Comparison of ENCODE assay signal across 13 mouse cellular contexts in genomic region chr14:28542117-28542741, GRCm38 (mm10). TPM values are rescaled to one million over a fixed set of nuclear protein-coding genes. Genes with fewer than 3 reads are reported as not detected.
DNase-seq lines count a peak whose midpoint lies in the region; ATAC-seq lines count a peak whose summit lies in the region.
"Had no signal": no experiment of that assay in that cellular context is flagged by ENCODE, and none has a peak within 500 bp of the region (broad histone marks: within the 10 kb centered on the region; RNA-seq: fewer than 3 reads in every experiment).

No protein-coding gene starts in this region.

- peak; percentile 52 for DNase-seq in embryonic facial prominence, embryonic 10.5 days (ENCODE audit: low spot score)
- no peak for DNase-seq in intestine, embryonic 14.5 days (ENCODE audit: low spot score)
- DNase-seq in kidney, postnatal 10 days = peak; percentile 60
- DNase-seq in thymus, postnatal 10 days (ENCODE audit: low spot score in 2 of 2) = no peak
- DNase-seq in neural tube, embryonic 10.5 days (ENCODE audit: extremely low spot score, low spot score) = no peak
- DNase-seq: cerebellum, adult 8-10 months; lung, embryonic 14.5 days; right cerebral cortex, postnatal 14 days had no signal

- no peak overlapping the region for H3K27ac ChIP-seq in embryonic facial prominence, embryonic 10.5 days (replicated peaks)
- no peak overlapping the region for H3K27ac ChIP-seq in intestine, embryonic 14.5 days (ENCODE audit: low read depth)
- no peak overlapping the region; the same call in 1 of the 2 replicates for H3K27ac ChIP-seq in stomach, embryonic 15.5 days
- H3K27ac ChIP-seq in midbrain, embryonic 16.5 days (ENCODE audit: low read length) = no peak overlapping the region
- H3K27ac ChIP-seq: hindbrain, postnatal 0 days; midbrain, embryonic 10.5 days; neural tube, embryonic 13.5 days had no signal

- no peaks in the 10 kb centered on the region for H3K36me3 ChIP-seq in embryonic facial prominence, embryonic 10.5 days (replicated peaks)
- no peaks in the 10 kb centered on the region for H3K36me3 ChIP-seq in intestine, embryonic 14.5 days (ENCODE audit: control insufficient read depth, insufficient read depth, low read length)
- no peaks in the 10 kb centered on the region for H3K36me3 ChIP-seq in stomach, embryonic 15.5 days
- no peaks in the 10 kb centered on the region for H3K36me3 ChIP-seq in midbrain, embryonic 16.5 days (ENCODE audit: control insufficient read depth, insufficient read depth, low read length)
- H3K36me3 ChIP-seq: midbrain, embryonic 10.5 days; neural tube, embryonic 13.5 days had no signal

- H3K9ac ChIP-seq in intestine, embryonic 14.5 days (ENCODE audit: low read length) = no peak overlapping the region
- H3K9ac ChIP-seq in stomach, embryonic 15.5 days = no peak overlapping the region
- no peak overlapping the region for H3K9ac ChIP-seq in midbrain, embryonic 16.5 days (ENCODE audit: low read depth, low read length)
- H3K9ac ChIP-seq: lung, embryonic 14.5 days; neural tube, embryonic 13.5 days had no signal

- peaks cover 10% of the 10 kb centered on the region for H3K4me1 ChIP-seq in embryonic facial prominence, embryonic 10.5 days
- no peaks in the 10 kb centered on the region for H3K4me1 ChIP-seq in intestine, embryonic 14.5 days (replicated peaks; ENCODE audit: control insufficient read depth, insufficient read depth, low read length)
- H3K4me1 ChIP-seq in stomach, embryonic 15.5 days = no peaks in the 10 kb centered on the region
- H3K4me1 ChIP-seq in midbrain, embryonic 16.5 days (ENCODE audit: control insufficient read depth, insufficient read depth, low read length) = no peaks in the 10 kb centered on the region
- H3K4me1 ChIP-seq: neural tube, embryonic 13.5 days had no signal

- no peak overlapping the region for H3K4me3 ChIP-seq in embryonic facial prominence, embryonic 10.5 days
- no peak overlapping the region for H3K4me3 ChIP-seq in intestine, embryonic 14.5 days (ENCODE audit: low read depth, low read length)
- no peak overlapping the region for H3K4me3 ChIP-seq in stomach, embryonic 15.5 days (replicated peaks)
- no peak overlapping the region for H3K4me3 ChIP-seq in midbrain, embryonic 16.5 days (ENCODE audit: low read depth, low read length)
- H3K4me3 ChIP-seq: midbrain, embryonic 10.5 days; neural tube, embryonic 13.5 days had no signal

- H3K27me3 ChIP-seq in embryonic facial prominence, embryonic 10.5 days (replicated peaks; ENCODE audit: low read depth, poor library complexity, severe bottlenecking) = 0 out of 2 replicates have a peak, but pooled peaks cover 3% of the 10 kb centered on the region
- no peaks in the 10 kb centered on the region for H3K27me3 ChIP-seq in intestine, embryonic 14.5 days (replicated peaks; ENCODE audit: control insufficient read depth, insufficient read depth, low read length)
- no peaks in the 10 kb centered on the region for H3K27me3 ChIP-seq in stomach, embryonic 15.5 days (replicated peaks)
- H3K27me3 ChIP-seq in midbrain, embryonic 16.5 days (ENCODE audit: control insufficient read depth, insufficient read depth, low read depth, low read length) = no peaks in the 10 kb centered on the region
- H3K27me3 ChIP-seq: neural tube, embryonic 13.5 days had no signal

- 0 out of 2 replicates have a peak, but pooled peaks have one; percentile 70 for ATAC-seq in intestine, embryonic 14.5 days (replicated peaks; ENCODE audit: low FRiP score, low TSS enrichment, low read depth)
- peak; percentile 66 for ATAC-seq in stomach, embryonic 15.5 days (ENCODE audit: insufficient read depth, low FRiP score, low read depth)
- no peak for ATAC-seq in midbrain, embryonic 16.5 days
- ATAC-seq: hindbrain, postnatal 0 days had no signal

- WGBS in embryonic facial prominence, embryonic 10.5 days = 33% methylated on average over 4 of the region's 4 CpGs
- 57% methylated on average over 4 of the region's 4 CpGs for WGBS in intestine, embryonic 14.5 days
- 54% methylated on average over 4 of the region's 4 CpGs for WGBS in stomach, embryonic 15.5 days
- 56% methylated on average over 4 of the region's 4 CpGs for whole genome bisulfite sequencing in midbrain, embryonic 16.5 days

- H3K9me3 ChIP-seq in embryonic facial prominence, embryonic 10.5 days = no peaks in the 10 kb centered on the region
- H3K9me3 ChIP-seq in intestine, embryonic 14.5 days (ENCODE audit: control insufficient read depth, low read length) = no peaks in the 10 kb centered on the region
- H3K9me3 ChIP-seq in stomach, embryonic 15.5 days = no peaks in the 10 kb centered on the region
- H3K9me3 ChIP-seq in midbrain, embryonic 16.5 days (replicated peaks; ENCODE audit: control insufficient read depth, low read length, poor library complexity, severe bottlenecking) = no peaks in the 10 kb centered on the region
- H3K9me3 ChIP-seq: midbrain, embryonic 10.5 days; neural tube, embryonic 13.5 days had no signal

- H3K4me2 ChIP-seq in intestine, embryonic 14.5 days (ENCODE audit: low read length) = no peak overlapping the region
- H3K4me2 ChIP-seq in stomach, embryonic 15.5 days = no peak overlapping the region
- H3K4me2 ChIP-seq in midbrain, embryonic 16.5 days (ENCODE audit: low read length) = no peak overlapping the region
- H3K4me2 ChIP-seq: lung, embryonic 14.5 days; neural tube, embryonic 13.5 days had no signal

RNA-seq across cellular contexts. Expression of gene Wnt5a, which starts 37.7 kb away (rescaled TPM):
- polyA plus RNA-seq in embryonic facial prominence, embryonic 10.5 days (2016; fragmentation: Nextera tagmentation; extraction: Ambion mirVana) = 37.2 and 40.4 TPM in 2 replicates
- 37.0 and 49.8 TPM in 2 replicates for polyA plus RNA-seq in intestine, embryonic 14.5 days (2014; fragmentation: Nextera tagmentation; extraction: Ambion mirVana)
- polyA plus RNA-seq in stomach, embryonic 15.5 days (2015; fragmentation: Nextera tagmentation; extraction: Ambion mirVana) = 22.3 and 27.5 TPM in 2 replicates
- 13.4 and 13.8 TPM in 2 replicates for polyA plus RNA-seq in midbrain, embryonic 16.5 days (2015; fragmentation: Nextera tagmentation; extraction: Ambion mirVana)

Comparison
In these comparisons a context has a peak if more than half of its experiments do, and no peak if none do; other contexts are left out.
1. DNase-seq: peak in embryonic facial prominence, embryonic 10.5 days (single experiment) and kidney, postnatal 10 days (single experiment); none in intestine, embryonic 14.5 days (single experiment), thymus, postnatal 10 days (0 of 2) and neural tube, embryonic 10.5 days (single experiment).